ENCODE assay signal across 8 mouse cellular contexts in the genomic region with DNA sequence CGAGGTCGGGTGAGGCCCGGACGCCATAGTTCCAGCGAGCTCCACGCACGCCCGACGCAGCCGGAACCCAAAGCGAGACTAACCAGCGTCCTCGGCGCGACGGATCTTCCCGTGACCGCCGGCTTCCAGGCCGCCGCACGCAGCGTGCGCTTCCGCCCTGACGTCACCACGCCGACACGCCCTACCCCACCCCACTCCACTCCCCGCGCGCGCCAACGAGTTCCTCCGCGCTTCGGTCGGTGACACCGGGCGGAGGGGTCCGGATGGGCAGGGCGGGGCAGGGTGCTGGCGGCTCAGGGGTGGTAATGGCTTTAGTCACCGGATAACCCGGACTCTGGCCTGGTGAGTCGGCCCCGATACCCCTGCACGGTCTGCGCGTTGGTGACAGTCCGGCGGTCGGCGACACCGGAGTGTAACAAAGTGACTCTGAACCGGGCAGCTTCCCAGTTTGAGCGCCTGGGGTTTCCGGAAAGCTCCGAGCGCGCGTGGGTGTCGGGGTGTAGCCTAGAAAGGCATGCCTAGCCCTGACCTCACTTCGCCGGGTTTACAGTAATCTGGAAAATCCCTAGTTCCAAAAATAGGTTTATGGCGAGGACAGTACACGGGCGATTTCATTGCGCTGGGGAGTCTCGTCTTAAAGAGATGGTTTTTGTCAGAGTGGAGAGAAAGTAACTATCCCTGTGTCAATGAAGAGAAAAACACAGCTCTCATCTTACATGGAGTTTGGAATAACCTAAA. TPM values are rescaled to one million over a fixed set of nuclear protein-coding genes. Genes with fewer than 3 reads are reported as not detected.
DNase-seq lines count a peak whose midpoint lies in the region; ATAC-seq lines count a peak whose summit lies in the region.

TSS of gene Ccnl1 (minus strand) at position 148 of the 738 bp plus-strand sequence.

- peak within 1 kb of the TSS; percentile 99 for H3K27ac ChIP-seq in intestine, embryonic 15.5 days

- peak within 1 kb of the TSS; percentile 98 for H3K9ac ChIP-seq in intestine, embryonic 15.5 days

- WGBS in intestine, embryonic 15.5 days: under 1% methylated on average over 70 of the region's 70 CpGs

- H3K4me2 ChIP-seq in intestine, embryonic 15.5 days (replicated peaks): peak within 1 kb of the TSS; percentile 69

- no peaks in the 10 kb centered on the region for H3K27me3 ChIP-seq in intestine, embryonic 15.5 days (replicated peaks)

- H3K9me3 ChIP-seq in intestine, embryonic 15.5 days: no peaks in the 10 kb centered on the region

- peaks cover 13% of the 10 kb centered on the region for H3K4me1 ChIP-seq in intestine, embryonic 15.5 days (replicated peaks)

- peak within 1 kb of the TSS; percentile 97 for H3K4me3 ChIP-seq in intestine, embryonic 15.5 days (replicated peaks)

- DNase-seq in adrenal gland, adult 8-10 months: peak; percentile 95
- DNase-seq in embryo, embryonic 11.5 days (ENCODE audit: low read depth, low spot score): peak; percentile 90
- DNase-seq in gastrocnemius, postnatal 36 days: peak; percentile 93 to 95
- DNase-seq in left cerebral cortex, postnatal 14 days (ENCODE audit: low spot score in 2 of 2): peak; percentile 93 to 97
- peak; percentile 97 for DNase-seq in right cerebral cortex, postnatal 14 days
- peak; percentile 97 for DNase-seq in urinary bladder, postnatal 25 days (ENCODE audit: low spot score)

- ATAC-seq in intestine, embryonic 15.5 days: peak; percentile 95
- ATAC-seq in megakaryocyte-erythroid progenitor cell, adult 5-6 weeks (replicated peaks; ENCODE audit: low FRiP score, low TSS enrichment, poor library complexity, severe bottlenecking): peak; percentile 80

- H3K36me3 ChIP-seq in intestine, embryonic 15.5 days: 0 out of 2 replicates have a peak, but pooled peaks cover 3% of the 10 kb centered on the region

- intact Hi-C loops in gastrocnemius, postnatal 36 days (cut with DNase I): loop anchor here (2.0 kb wide), 1 partner anchor 17 kb away; no protein-coding TSS in a partner anchor
- intact Hi-C loops in left cerebral cortex, postnatal 14 days (cut with DNase I): no loop called here

RNA-seq across cellular contexts. Expression of gene Ccnl1, which starts in this region (rescaled TPM):
- 10 to 100 TPM; 53.2 to 91.9 (median 84.1) TPM for total RNA-seq in adrenal gland, adult 8-10 months (2022)
- total RNA-seq in gastrocnemius, postnatal 36 days (2021): 10 to 100 TPM; 11.6 to 19.3 TPM
- polyA plus RNA-seq in intestine, embryonic 15.5 days (2015; fragmentation: Nextera tagmentation; extraction: Ambion mirVana): 93.2 and 97.2 TPM in 2 replicates
- 10 to 100 TPM; 45.7 to 50.8 TPM for total RNA-seq in left cerebral cortex, postnatal 14 days (2021)
- 135 and 170 TPM in 2 replicates for total RNA-seq in megakaryocyte-erythroid progenitor cell, adult 5-6 weeks (2014; fragmentation: Nextera tagmentation)
- total RNA-seq in megakaryocyte-erythroid progenitor cell, adult 5-6 weeks (2017): 347 and 372 TPM in 2 replicates

Comparison
In these comparisons a context has a peak if more than half of its experiments do, and no peak if none do; other contexts are left out.
1. Peak in every context shown above with its lines: DNase-seq, ATAC-seq, H3K4me3 ChIP-seq and H3K27ac ChIP-seq.